Mouse (Mus musculus): ENCODE results near the gene Ulk4. TPM values are rescaled to one million over a fixed set of nuclear protein-coding genes. Genes with fewer than 3 reads are reported as not detected.

The Ulk4 gene
- total and polyA plus RNA-seq, 3 experiments, result 0.18 to 2.3 (median 0.30) TPM

- intact Hi-C loops (cut with DNase I), result no loop called here
- TF ChIP-seq POLR2A (IDR thresholded peaks at IDR 0.05; ENCODE audit: insufficient read depth, low read depth, low read length) (no peak), CTCF (IDR thresholded peaks at IDR 0.05) (no peak), EP300 (IDR thresholded peaks at IDR 0.05; ENCODE audit: insufficient read depth, low read depth, low read length) (no peak)
- WGBS, result 91% methylated on average over 5 of the region's 5 CpGs
Measured at GRCm38 (mm10) chr9:120985524-120985923, 291.5 kb downstream of the Ulk4 start.

GRCm38 (mm10) chr9:120985009-120985408 lies 292.0 kb downstream of the Ulk4 start:
- no peaks in the 10 kb centered on the region for H3K36me3 ChIP-seq (ENCODE audit: control insufficient read depth, insufficient read depth, low read length)
- H3K9ac ChIP-seq (ENCODE audit: low read depth, low read length), result no peak overlapping the region
- no peaks in the 10 kb centered on the region for H3K27me3 ChIP-seq (ENCODE audit: control insufficient read depth, insufficient read depth, low read length)
- H3K4me3 ChIP-seq, result no peak overlapping the region
- intact Hi-C loops (cut with DNase I), result no loop called here
- H3K4me1 ChIP-seq (ENCODE audit: control insufficient read depth, insufficient read depth, low read length), result peaks cover 3% of the 10 kb centered on the region; the same call in 1 of the 2 replicates
- WGBS, result 96% methylated on average over 5 of the region's 5 CpGs
- no peaks in the 10 kb centered on the region for H3K79me2 ChIP-seq (replicated peaks; ENCODE audit: control insufficient read depth, insufficient read depth, low read length)
- TF ChIP-seq POLR2A (IDR thresholded peaks at IDR 0.05; ENCODE audit: insufficient read depth, low read depth, low read length), result no peak
- no peak for TF ChIP-seq EP300 (IDR thresholded peaks at IDR 0.05; ENCODE audit: insufficient read depth, low read depth, low read length)
- TF ChIP-seq CTCF (IDR thresholded peaks at IDR 0.05), result no peak
- H3K27ac ChIP-seq, result no peak overlapping the region
- no peak for DNase-seq

More at GRCm38 (mm10) chr9:120985524-120985923, 291.5 kb downstream of the Ulk4 start:
- Histone ChIP-seq H3K9ac (ENCODE audit: low read depth, low read length) (no peak overlapping the region), H3K27ac (no peak overlapping the region), H3K36me3 (ENCODE audit: control insufficient read depth, insufficient read depth, low read length) (no peaks in the 10 kb centered on the region), H3K27me3 (ENCODE audit: control insufficient read depth, insufficient read depth, low read length) (no peaks in the 10 kb centered on the region), H3K79me2 (replicated peaks; ENCODE audit: control insufficient read depth, insufficient read depth, low read length) (no peaks in the 10 kb centered on the region), H3K4me1 (ENCODE audit: control insufficient read depth, insufficient read depth, low read length) (peaks cover 3% of the 10 kb centered on the region; the same call in 1 of the 2 replicates), H3K4me3 (no peak overlapping the region)
- DNase-seq, result no peak

GRCm38 (mm10) chr9:120984509-120984908 lies 292.5 kb downstream of the Ulk4 start:
- intact Hi-C loops (cut with DNase I), result no loop called here
- no peaks in the 10 kb centered on the region for H3K36me3 ChIP-seq (ENCODE audit: control insufficient read depth, insufficient read depth, low read length)
- no peak overlapping the region for H3K27ac ChIP-seq
- TF ChIP-seq EP300 (IDR thresholded peaks at IDR 0.05; ENCODE audit: insufficient read depth, low read depth, low read length) (no peak), POLR2A (IDR thresholded peaks at IDR 0.05; ENCODE audit: insufficient read depth, low read depth, low read length) (no peak), CTCF (IDR thresholded peaks at IDR 0.05) (no peak)
- no peak overlapping the region for H3K9ac ChIP-seq (ENCODE audit: low read depth, low read length)
- DNase-seq, result no peak
- H3K4me1 ChIP-seq (ENCODE audit: control insufficient read depth, insufficient read depth, low read length), result peaks cover 3% of the 10 kb centered on the region; the same call in 1 of the 2 replicates
- WGBS, result 80% methylated on average over 5 of the region's 5 CpGs
- no peaks in the 10 kb centered on the region for H3K27me3 ChIP-seq (ENCODE audit: control insufficient read depth, insufficient read depth, low read length)
- no peaks in the 10 kb centered on the region for H3K79me2 ChIP-seq (replicated peaks; ENCODE audit: control insufficient read depth, insufficient read depth, low read length)
- no peak overlapping the region for H3K4me3 ChIP-seq

GRCm38 (mm10) chr9:120983849-120984248 lies 293.1 kb downstream of the Ulk4 start:
- Histone ChIP-seq H3K27me3 (ENCODE audit: control insufficient read depth, insufficient read depth, low read length) (no peaks in the 10 kb centered on the region), H3K79me2 (replicated peaks; ENCODE audit: control insufficient read depth, insufficient read depth, low read length) (no peaks in the 10 kb centered on the region), H3K27ac (no peak overlapping the region), H3K36me3 (ENCODE audit: control insufficient read depth, insufficient read depth, low read length) (no peaks in the 10 kb centered on the region), H3K4me1 (ENCODE audit: control insufficient read depth, insufficient read depth, low read length) (peaks cover 3% of the 10 kb centered on the region; the same call in 1 of the 2 replicates), H3K9ac (ENCODE audit: low read depth, low read length) (no peak overlapping the region), H3K4me3 (no peak overlapping the region)
- DNase-seq, result no peak
- 90% methylated on average over 8 of the region's 8 CpGs for WGBS
- intact Hi-C loops (cut with DNase I), result no loop called here
- TF ChIP-seq POLR2A (IDR thresholded peaks at IDR 0.05; ENCODE audit: insufficient read depth, low read depth, low read length) (no peak), EP300 (IDR thresholded peaks at IDR 0.05; ENCODE audit: insufficient read depth, low read depth, low read length) (no peak), CTCF (IDR thresholded peaks at IDR 0.05) (no peak)

- Histone ChIP-seq H3K27ac (no peak overlapping the region), H3K4me3 (no peak overlapping the region), H3K36me3 (ENCODE audit: control insufficient read depth, insufficient read depth, low read length) (no peaks in the 10 kb centered on the region), H3K27me3 (ENCODE audit: control insufficient read depth, insufficient read depth, low read length) (no peaks in the 10 kb centered on the region), H3K9ac (ENCODE audit: low read depth, low read length) (no peak overlapping the region), H3K4me1 (ENCODE audit: control insufficient read depth, insufficient read depth, low read length) (peaks cover 3% of the 10 kb centered on the region; the same call in 1 of the 2 replicates), H3K79me2 (replicated peaks; ENCODE audit: control insufficient read depth, insufficient read depth, low read length) (no peaks in the 10 kb centered on the region)
- WGBS, result 82% methylated on average over 7 of the region's 7 CpGs
- intact Hi-C loops (cut with DNase I), result no loop called here
- TF ChIP-seq CTCF (IDR thresholded peaks at IDR 0.05) (no peak), EP300 (IDR thresholded peaks at IDR 0.05; ENCODE audit: insufficient read depth, low read depth, low read length) (no peak), POLR2A (IDR thresholded peaks at IDR 0.05; ENCODE audit: insufficient read depth, low read depth, low read length) (no peak)
- DNase-seq, result no peak
Measured at GRCm38 (mm10) chr9:120981777-120982176, 295.2 kb downstream of the Ulk4 start.

GRCm38 (mm10) chr9:120976856-120977255 lies 300.1 kb downstream of the Ulk4 start:
- TF ChIP-seq EP300 (IDR thresholded peaks at IDR 0.05; ENCODE audit: insufficient read depth, low read depth, low read length), result no peak
- no peak for TF ChIP-seq POLR2A (IDR thresholded peaks at IDR 0.05; ENCODE audit: insufficient read depth, low read depth, low read length)
- TF ChIP-seq CTCF (IDR thresholded peaks at IDR 0.05), result no peak
- 96% methylated on average over 4 of the region's 4 CpGs for WGBS
- intact Hi-C loops (cut with DNase I), result loop anchor here (5.0 kb wide), 1 partner anchor 320 kb away; no protein-coding TSS in a partner anchor
- Histone ChIP-seq H3K27me3 (ENCODE audit: control insufficient read depth, insufficient read depth, low read length) (no peaks in the 10 kb centered on the region), H3K36me3 (ENCODE audit: control insufficient read depth, insufficient read depth, low read length) (no peaks in the 10 kb centered on the region), H3K4me3 (no peak overlapping the region), H3K79me2 (replicated peaks; ENCODE audit: control insufficient read depth, insufficient read depth, low read length) (no peaks in the 10 kb centered on the region), H3K9ac (ENCODE audit: low read depth, low read length) (no peak overlapping the region), H3K27ac (no peak overlapping the region), H3K4me1 (ENCODE audit: control insufficient read depth, insufficient read depth, low read length) (peaks cover 3% of the 10 kb centered on the region; the same call in 1 of the 2 replicates)
- no peak for DNase-seq
